ENCODE assay signal across 25 mouse cellular contexts in genomic region chr5:91618661-91619173, GRCm38 (mm10).
DNase-seq lines count a peak whose midpoint lies in the region; ATAC-seq and TF ChIP-seq lines count a peak whose summit lies in the region.
"Had no signal": no experiment of that assay in that cellular context is flagged by ENCODE, and none has a peak within 500 bp of the region (broad histone marks: within the 10 kb centered on the region; RNA-seq: fewer than 3 reads in every experiment).

No protein-coding gene starts in this region.

- TF ChIP-seq POLR2A in MEL (IDR thresholded peaks at IDR 0.05; ENCODE audit: control insufficient read depth in 1 of 2, insufficient read depth in 1 of 2, low read depth in 1 of 2, low read length in 2 of 2, poor library complexity in 1 of 2): no peak

- H3K4me3 ChIP-seq in MEL (ENCODE audit: control insufficient read depth in 1 of 2, insufficient read depth in 1 of 2, low read depth in 2 of 2, low read length in 2 of 2): no peak overlapping the region
- no peak overlapping the region for H3K4me3 ChIP-seq in intestine, embryonic 15.5 days (replicated peaks)
- no peak overlapping the region for H3K4me3 ChIP-seq in kidney, embryonic 14.5 days (ENCODE audit: low read length)
- H3K4me3 ChIP-seq: forebrain, embryonic 10.5 days; heart, embryonic 12.5 days; heart, embryonic 15.5 days; hindbrain, embryonic 10.5 days; hindbrain, embryonic 13.5 days had no signal

- TF ChIP-seq CTCF in MEL (IDR thresholded peaks at IDR 0.05 in 2 of 3, conservative IDR thresholded peaks at IDR 0.05 in 1 of 3; ENCODE audit: control insufficient read depth in 1 of 3, insufficient read depth in 1 of 3, low read depth in 2 of 3, low read length in 3 of 3, poor library complexity in 1 of 3, severe bottlenecking in 1 of 3): no peak

- no peak overlapping the region for H3K4me2 ChIP-seq in intestine, embryonic 15.5 days (replicated peaks)
- H3K4me2 ChIP-seq in kidney, embryonic 14.5 days (replicated peaks; ENCODE audit: low read depth, low read length): no peak overlapping the region
- H3K4me2 ChIP-seq: heart, embryonic 12.5 days; heart, embryonic 15.5 days; hindbrain, embryonic 13.5 days had no signal

- DNase-seq in MEL (ENCODE audit: low read depth, low spot score): peak; percentile 39
- no peak for DNase-seq in ovary, adult 18-20 months (ENCODE audit: low spot score)
- DNase-seq in gastrocnemius, adult 18-20 months (ENCODE audit: low spot score): no peak
- DNase-seq: cerebellum, adult 11 months; cerebellum, adult 2 months; cerebellum, adult 9-11 months; cerebellum, postnatal 25 days; embryo, embryonic 11 days; forebrain, postnatal 0 days; gastrocnemius, postnatal 25 days; heart, adult 18-20 months; heart, postnatal 10 days; heart, postnatal 36 days had no signal

- peak; percentile 60; the same call in 1 of the 2 replicates for ATAC-seq in intestine, embryonic 15.5 days
- ATAC-seq in megakaryocyte-erythroid progenitor cell, adult 5-6 weeks (replicated peaks; ENCODE audit: low FRiP score, low TSS enrichment, poor library complexity, severe bottlenecking): peak; percentile 64
- no peak for ATAC-seq in kidney, embryonic 14.5 days (ENCODE audit: low FRiP score, low TSS enrichment)
- ATAC-seq: CD4-positive, CD25-positive, alpha-beta regulatory T cell, adult 4 months; forebrain, embryonic 14.5 days; forebrain, postnatal 0 days; hindbrain, embryonic 16.5 days; Patski had no signal

- H3K9ac ChIP-seq in MEL (ENCODE audit: control insufficient read depth, low read depth, low read length, poor library complexity, severe bottlenecking): no peak overlapping the region
- H3K9ac ChIP-seq in intestine, embryonic 15.5 days: no peak overlapping the region
- H3K9ac ChIP-seq in kidney, embryonic 14.5 days (ENCODE audit: low read depth, low read length): no peak overlapping the region
- H3K9ac ChIP-seq: forebrain, postnatal 0 days; heart, embryonic 12.5 days; heart, embryonic 15.5 days; hindbrain, embryonic 13.5 days had no signal

- no peaks in the 10 kb centered on the region for H3K9me3 ChIP-seq in MEL (replicated peaks; ENCODE audit: insufficient read depth, low read length)
- H3K9me3 ChIP-seq in intestine, embryonic 15.5 days: no peaks in the 10 kb centered on the region
- no peaks in the 10 kb centered on the region for H3K9me3 ChIP-seq in kidney, embryonic 14.5 days (ENCODE audit: control insufficient read depth, low read length)
- H3K9me3 ChIP-seq: forebrain, embryonic 10.5 days; heart, embryonic 12.5 days; heart, embryonic 15.5 days; hindbrain, embryonic 10.5 days; hindbrain, embryonic 13.5 days had no signal

- peaks cover 0 to 32% of the 10 kb centered on the region in 2 experiments; a peak in 2 of 4 replicates for H3K36me3 ChIP-seq in MEL (ENCODE audit: control insufficient read depth in 1 of 2, insufficient read depth in 2 of 2, low read length in 2 of 2)
- H3K36me3 ChIP-seq in intestine, embryonic 15.5 days: no peaks in the 10 kb centered on the region
- H3K36me3 ChIP-seq in kidney, embryonic 14.5 days (ENCODE audit: control insufficient read depth, insufficient read depth, low read length): no peaks in the 10 kb centered on the region
- H3K36me3 ChIP-seq: heart, embryonic 15.5 days; hindbrain, embryonic 10.5 days; hindbrain, embryonic 13.5 days had no signal

- no peaks in the 10 kb centered on the region for H3K27me3 ChIP-seq in MEL (ENCODE audit: control insufficient read depth in 1 of 2, insufficient read depth in 2 of 2, low read length in 2 of 2)
- H3K27me3 ChIP-seq in intestine, embryonic 15.5 days (replicated peaks): no peaks in the 10 kb centered on the region
- no peaks in the 10 kb centered on the region for H3K27me3 ChIP-seq in kidney, embryonic 14.5 days (ENCODE audit: control insufficient read depth, insufficient read depth, low read length)
- H3K27me3 ChIP-seq: heart, embryonic 12.5 days; heart, embryonic 15.5 days; hindbrain, embryonic 13.5 days; Patski had no signal

- peaks cover 10 to 31% of the 10 kb centered on the region in 2 experiments for H3K4me1 ChIP-seq in MEL (ENCODE audit: control insufficient read depth in 1 of 2, insufficient read depth in 2 of 2, low read length in 2 of 2)
- no peaks in the 10 kb centered on the region for H3K4me1 ChIP-seq in intestine, embryonic 15.5 days (replicated peaks)
- H3K4me1 ChIP-seq in kidney, embryonic 14.5 days (ENCODE audit: control insufficient read depth, insufficient read depth, low read length): no peaks in the 10 kb centered on the region
- H3K4me1 ChIP-seq: forebrain, embryonic 10.5 days; hindbrain, embryonic 13.5 days had no signal

- WGBS in intestine, embryonic 15.5 days: 48% methylated on average over 4 of the region's 4 CpGs
- 89% methylated on average over 4 of the region's 4 CpGs for WGBS in kidney, embryonic 14.5 days

- H3K27ac ChIP-seq in MEL (ENCODE audit: control insufficient read depth, low read depth, low read length): peak overlapping the region; percentile 62; the same call in 1 of the 2 replicates
- H3K27ac ChIP-seq in intestine, embryonic 15.5 days: no peak overlapping the region
- no peak overlapping the region for H3K27ac ChIP-seq in kidney, embryonic 14.5 days (ENCODE audit: low read depth, low read length)
- H3K27ac ChIP-seq: forebrain, embryonic 10.5 days; heart, embryonic 15.5 days; hindbrain, embryonic 10.5 days; hindbrain, embryonic 13.5 days had no signal

- peak; percentile 70 to 76 for TF ChIP-seq EP300 in MEL (IDR thresholded peaks at IDR 0.05; ENCODE audit: low read depth in 1 of 2, low read length in 2 of 2)

- H3K79me2 ChIP-seq in MEL (ENCODE audit: control insufficient read depth, insufficient read depth, low read length, poor library complexity): no peaks in the 10 kb centered on the region

- TF ChIP-seq RAD21 in MEL (IDR thresholded peaks at IDR 0.05; ENCODE audit: low read depth, low read length): no peak

TF ChIP-seq in MEL, 35 proteins besides CTCF, POLR2A, EP300 and RAD21:
- no peak for TF ChIP-seq USF1 (IDR thresholded peaks at IDR 0.05; ENCODE audit: low read depth, low read length)
- TF ChIP-seq BHLHE40 (IDR thresholded peaks at IDR 0.05; ENCODE audit: borderline replicate concordance, low read depth, low read length): no peak
- TF ChIP-seq MYC (IDR thresholded peaks at IDR 0.05; ENCODE audit: low read depth, low read length): no peak
- TF ChIP-seq UBTF (IDR thresholded peaks at IDR 0.05; ENCODE audit: borderline replicate concordance, insufficient read depth, low read depth, low read length): no peak
- no peak for TF ChIP-seq MEF2A (IDR thresholded peaks at IDR 0.05; ENCODE audit: extremely low read depth, insufficient replicate concordance, low read depth, low read length, poor library complexity, severe bottlenecking)
- TF ChIP-seq MAZ (IDR thresholded peaks at IDR 0.05; ENCODE audit: low read depth, low read length): no peak
- no peak for TF ChIP-seq CHD1 (IDR thresholded peaks at IDR 0.05; ENCODE audit: low read depth, low read length)
- TF ChIP-seq RCOR1 (IDR thresholded peaks at IDR 0.05; ENCODE audit: low read depth, low read length): peak; percentile 27; the same call in 1 of the 2 replicates
- TF ChIP-seq HCFC1 (IDR thresholded peaks at IDR 0.05; ENCODE audit: low read depth, low read length): no peak
- no peak for TF ChIP-seq ZC3H11A (IDR thresholded peaks at IDR 0.05; ENCODE audit: low read depth, low read length)
- peak; percentile 32; the same call in 1 of the 2 replicates for TF ChIP-seq TAL1 (IDR thresholded peaks at IDR 0.05; ENCODE audit: low read length)
- TF ChIP-seq TBP (IDR thresholded peaks at IDR 0.05; ENCODE audit: low read depth, low read length): no peak
- TF ChIP-seq ZKSCAN1 (IDR thresholded peaks at IDR 0.05; ENCODE audit: low read depth, low read length): no peak
- TF ChIP-seq GATA1 (IDR thresholded peaks at IDR 0.05; ENCODE audit: low read depth, low read length): peak; percentile 76
- no peak for TF ChIP-seq ELF1 (IDR thresholded peaks at IDR 0.05; ENCODE audit: low read depth, low read length)
- TF ChIP-seq MYB (IDR thresholded peaks at IDR 0.05; ENCODE audit: low read depth, low read length): 0 out of 2 replicates have a peak, but pooled peaks have one; percentile 18
- TF ChIP-seq MAX (IDR thresholded peaks at IDR 0.05; ENCODE audit: low read length): no peak
- peak; percentile 49 for TF ChIP-seq TCF12 (IDR thresholded peaks at IDR 0.05; ENCODE audit: low read depth, low read length)
- no peak for TF ChIP-seq ZNF384 (IDR thresholded peaks at IDR 0.05; ENCODE audit: low read depth, low read length)
- peak; percentile 48; the same call in 1 of the 2 replicates for TF ChIP-seq ETS1 (IDR thresholded peaks at IDR 0.05; ENCODE audit: low read depth, low read length)
TF ChIP-seq in MEL: peak in this region for 6.
